Mouse (Mus musculus) cerebellum, adult 2 months (tissue): ENCODE results near the gene Phactr3.
A peak's percentile ranks its signal among the peaks of the same experiment; 100 is the strongest.

Experiments
- CTCF ChIP-seq: fragments of 200-500 bp; IDR thresholded peaks from 2 replicates; pipeline ENCODE4 v1.5.1; 2011; ENCODE audit warnings: low read depth, mild to moderate bottlenecking, control low read depth, low read length, moderate library complexity, borderline replicate concordance; ENCODE audit not compliant: insufficient read depth
- POLR2A ChIP-seq: fragments of 200-500 bp; IDR thresholded peaks from 2 replicates; pipeline ENCODE4 v1.6.1; 2011; ENCODE audit warnings: low read length, control low read depth, borderline replicate concordance; ENCODE audit not compliant: insufficient read depth

DNA sequence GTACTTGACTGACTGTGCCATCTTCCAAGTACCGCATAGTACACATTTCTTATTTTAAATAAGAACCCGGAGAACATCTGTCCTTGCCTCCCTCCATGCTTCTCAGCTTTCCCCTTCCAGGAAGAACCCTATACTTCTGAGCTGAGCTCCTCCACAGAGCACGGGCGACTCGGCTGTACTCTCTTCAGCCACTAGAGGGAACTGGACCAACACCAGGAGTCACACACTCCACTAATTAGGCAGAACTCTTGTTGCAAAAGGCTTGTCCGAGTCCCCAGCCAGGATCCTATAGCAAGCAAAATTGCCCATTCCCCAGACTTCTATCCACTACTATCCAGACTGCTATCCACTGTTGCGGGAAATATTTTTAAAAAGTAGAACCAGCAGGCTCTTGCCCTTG lies 16.8 kb upstream of the Phactr3 start:
- TF ChIP-seq POLR2A (no peak), CTCF (peak; percentile 90)
